Mouse (Mus musculus): Measurements from ENCODE around the gene Alb.

The Alb gene

GRCm38 (mm10) chr5:90494308-90494707 is 33.6 kb downstream of the Alb start:
- DNase-seq = no peak

- DNase-seq = peak; percentile 46
Observed at GRCm38 (mm10) chr5:90499509-90499908, 38.8 kb downstream of the Alb start.

GRCm38 (mm10) chr5:90500714-90501113 is 40.0 kb downstream of the Alb start:
- DNase-seq = peak; percentile 77

- no peak for DNase-seq
Observed at GRCm38 (mm10) chr5:90501752-90502151, 41.1 kb downstream of the Alb start.

- DNase-seq = no peak
Observed at GRCm38 (mm10) chr5:90504742-90505141, 44.0 kb downstream of the Alb start.

GRCm38 (mm10) chr5:90506507-90506906 is 45.8 kb downstream of the Alb start:
- no peak for DNase-seq

GRCm38 (mm10) chr5:90507411-90507949 is 46.8 kb downstream of the Alb start:
- DNase-seq = no peak

- DNase-seq = no peak
Observed at GRCm38 (mm10) chr5:90509828-90510592, 49.3 kb downstream of the Alb start.

GRCm38 (mm10) chr5:90512288-90512955 is 51.7 kb downstream of the Alb start:
- DNase-seq = no peak

- DNase-seq = no peak
Observed at GRCm38 (mm10) chr5:90515561-90515960, 54.9 kb downstream of the Alb start.

GRCm38 (mm10) chr5:90518356-90519100 is 57.8 kb downstream of the Alb start, which contains the start of gene Afm:
TSS of gene Afm (plus strand) at chr5:90518932.
- DNase-seq = no peak

Data from right cerebral cortex, adult 18-20 months (tissue).